Mouse (Mus musculus) kidney, postnatal 0 days (tissue): ENCODE results near the gene Pogk. TPM values are rescaled to one million over a fixed set of nuclear protein-coding genes. Genes with fewer than 3 reads are reported as not detected.

ENCODE experiments used
- ATAC-seq: fragments of 200-750 bp; cut with Nextera tagmentation; replicated peaks from 2 replicates; pipeline ENCODE4 v1.8.0; 2017; ENCODE audit warnings: low read depth, moderate number of reproducible peaks, moderate TSS enrichment, moderate library complexity; ENCODE audit not compliant: low FRiP score
- DNase-seq: peaks from one replicate; pipeline ENCODE4 v3.0.0-alpha.2; 2016; ENCODE audit warnings: low spot score
- H3K27ac ChIP-seq: fragments of 300-500 bp; sonication (generic); 2 replicates; pipeline ENCODE4 v1.5.1; 2014; ENCODE audit warnings: mild to moderate bottlenecking
- H3K27me3 ChIP-seq: fragments of 300-500 bp; sonication (generic); 2 replicates; pipeline ENCODE4 v1.6.1; 2014; ENCODE audit warnings: low read length, mixed read lengths; ENCODE audit not compliant: insufficient read depth
- H3K36me3 ChIP-seq: fragments of 300-500 bp; sonication (generic); 2 replicates; pipeline ENCODE4 v1.6.1; 2014; ENCODE audit warnings: low read length, mixed read lengths; ENCODE audit not compliant: insufficient read depth
- H3K4me1 ChIP-seq: fragments of 300-500 bp; sonication (generic); replicated peaks from 2 replicates; pipeline ENCODE4 v1.6.1; 2014; ENCODE audit warnings: antibody characterized with exemption, low read length, mixed read lengths; ENCODE audit not compliant: insufficient read depth
- H3K4me2 ChIP-seq: fragments of 300-500 bp; sonication (generic); 2 replicates; pipeline ENCODE4 v1.6.1; 2014; ENCODE audit warnings: mild to moderate bottlenecking, low read length, moderate library complexity, mixed read lengths
- H3K4me3 ChIP-seq: fragments of 300-500 bp; sonication (generic); replicated peaks from 2 replicates; pipeline ENCODE4 v1.5.1; 2014; ENCODE audit warnings: low read depth, low read length
- H3K9ac ChIP-seq: fragments of 300-500 bp; sonication (generic); 2 replicates; pipeline ENCODE4 v1.6.1; 2014; ENCODE audit warnings: low read depth, low read length
- H3K9me3 ChIP-seq: fragments of 300-500 bp; sonication (generic); replicated peaks from 2 replicates; pipeline ENCODE4 v1.6.1; 2016; ENCODE audit warnings: low read length, inconsistent platforms, mixed read lengths
- CTCF ChIP-seq: IDR thresholded peaks from 2 replicates; pipeline ENCODE4 v1.5.1; 2016; ENCODE audit warnings: antibody characterized with exemption, low read depth, mild to moderate bottlenecking, moderate library complexity
- WGBS: fragments of 180-500 bp; shearing (Covaris S2); extraction: QIAGEN DNeasy Blood & Tissue Kit; methylation state at CpG from one replicate; pipeline ENCODE4 v1.1.7; 2014; 5-methylcytosine and 5-hydroxymethylcytosine counted together
- polyA plus RNA-seq: library from polyadenylated mRNA; unstranded; fragments of >200 nt; fragmentation: Nextera tagmentation; extraction: Ambion mirVana; gene quantifications from 2 replicates; pipeline ENCODE4 v1.2.1, GENCODE M21; 2015

Pogk gene
- 7.3 and 7.7 TPM in 2 replicates for polyA plus RNA-seq

DNA sequence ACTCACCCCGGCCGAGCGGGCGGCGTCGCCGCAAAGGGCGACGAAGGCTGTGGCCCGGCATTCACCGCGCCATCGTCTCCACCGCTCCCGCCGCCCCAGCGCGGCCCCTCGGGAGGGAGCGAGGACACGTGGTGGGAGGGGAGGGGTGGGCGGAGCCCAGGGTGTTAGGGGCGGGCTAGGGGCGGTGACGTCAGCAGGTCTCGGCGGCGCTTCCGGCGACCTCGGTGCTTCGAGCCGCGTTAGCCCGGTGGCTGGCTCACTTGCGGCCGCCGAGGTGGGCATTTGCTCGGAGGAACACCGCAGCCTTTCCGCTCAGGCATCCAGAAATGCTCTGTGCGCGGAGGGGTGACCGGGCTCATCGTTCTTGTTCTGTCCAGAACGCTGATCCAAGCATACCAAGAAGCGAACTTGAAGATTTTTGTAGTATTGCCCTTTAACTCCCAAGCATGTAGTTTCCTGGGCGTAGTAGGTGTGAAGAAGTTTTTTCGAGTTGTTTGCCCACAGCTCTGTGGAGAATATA lies at the start of gene Pogk:
Pogk (minus strand) TSS at position 163 of the 520 bp plus-strand sequence.
- ATAC-seq = peak; percentile 92
- peak; percentile 87 for DNase-seq
- Histone ChIP-seq H3K36me3 (0 out of 2 replicates have a peak, but pooled peaks cover 3% of the 10 kb centered on the region), H3K9ac (peak within 1 kb of the TSS; percentile 82), H3K27me3 (no peaks in the 10 kb centered on the region), H3K4me2 (peak within 1 kb of the TSS; percentile 90), H3K27ac (peak within 1 kb of the TSS; percentile 81), H3K9me3 (no peaks in the 10 kb centered on the region), H3K4me1 (0 out of 2 replicates have a peak, but pooled peaks cover 3% of the 10 kb centered on the region), H3K4me3 (peak within 1 kb of the TSS; percentile 66)
- no peak for TF ChIP-seq CTCF
- 2% methylated on average over 48 of the region's 49 CpGs for WGBS

DNA sequence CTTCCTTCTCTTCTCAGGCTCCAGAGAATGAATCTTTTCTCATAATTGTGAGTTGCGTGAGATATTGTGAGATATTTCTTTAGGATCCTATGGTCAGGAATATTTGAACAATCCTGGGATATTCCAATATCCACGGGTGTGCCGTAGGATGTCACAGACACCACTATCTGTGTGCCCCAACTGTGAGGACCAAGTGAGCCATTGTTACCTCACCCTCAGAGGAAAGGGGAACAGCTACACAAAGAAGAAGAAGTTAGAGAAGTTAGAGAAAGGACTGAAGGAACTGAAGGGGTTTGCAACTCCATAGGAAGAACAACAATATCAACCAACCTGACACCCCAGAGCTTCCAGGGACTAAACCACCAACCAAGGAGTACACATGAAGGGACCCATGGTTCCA lies 32.3 kb upstream of the Pogk start:
- TF ChIP-seq CTCF = no peak
- Histone ChIP-seq H3K36me3 (no peaks in the 10 kb centered on the region), H3K4me1 (no peaks in the 10 kb centered on the region), H3K4me2 (no peak overlapping the region), H3K9me3 (no peaks in the 10 kb centered on the region), H3K27ac (no peak overlapping the region), H3K9ac (no peak overlapping the region), H3K27me3 (no peaks in the 10 kb centered on the region), H3K4me3 (no peak overlapping the region)
- WGBS = 89% methylated on average over 3 of the region's 3 CpGs
- ATAC-seq (no peak), DNase-seq (no peak)

- Histone ChIP-seq H3K4me1 (no peaks in the 10 kb centered on the region), H3K4me2 (no peak overlapping the region), H3K36me3 (no peaks in the 10 kb centered on the region), H3K9me3 (no peaks in the 10 kb centered on the region), H3K27ac (no peak overlapping the region), H3K27me3 (no peaks in the 10 kb centered on the region), H3K9ac (no peak overlapping the region), H3K4me3 (no peak overlapping the region)
- WGBS = 59% methylated on average over 6 of the region's 6 CpGs
- TF ChIP-seq CTCF = no peak
- DNase-seq (no peak), ATAC-seq (no peak)
Measured at GRCm38 (mm10) chr1:166439426-166439825, 29.8 kb upstream of the Pogk start.

DNA sequence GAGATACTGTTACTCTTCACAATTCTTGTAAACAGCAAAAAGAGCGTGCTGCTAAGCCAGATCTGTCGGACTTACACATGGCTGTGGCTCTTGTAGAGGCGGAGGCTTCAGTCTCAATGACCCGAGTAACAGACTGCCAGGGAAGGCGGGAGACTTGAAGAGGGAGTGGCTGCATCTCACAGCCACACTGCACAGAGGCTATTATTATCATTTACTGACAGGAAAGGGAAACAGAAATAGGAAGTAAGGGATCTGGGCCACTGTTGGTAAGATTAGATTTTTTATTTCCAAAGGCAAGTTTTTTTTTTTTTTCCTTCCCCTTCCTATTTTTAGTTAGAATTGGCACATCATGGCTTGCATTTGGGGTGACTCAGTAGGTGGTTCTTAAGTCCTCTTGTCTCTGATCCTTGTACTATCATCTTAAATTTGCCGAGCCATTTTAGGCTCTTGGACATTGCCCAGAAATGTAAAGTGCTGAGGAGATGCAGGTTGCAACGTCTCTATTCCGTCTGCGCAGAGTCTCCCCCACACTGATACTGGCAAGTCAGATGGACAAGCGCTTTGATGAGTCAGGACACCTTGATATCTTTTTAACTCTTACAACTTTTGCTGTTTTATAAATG lies 20.3 kb upstream of the Pogk start:
- Histone ChIP-seq H3K4me1 (no peaks in the 10 kb centered on the region), H3K27ac (no peak overlapping the region), H3K27me3 (no peaks in the 10 kb centered on the region), H3K9me3 (no peaks in the 10 kb centered on the region), H3K36me3 (no peaks in the 10 kb centered on the region), H3K4me3 (no peak overlapping the region), H3K9ac (no peak overlapping the region), H3K4me2 (peak overlapping the region; percentile 23; the same call in 1 of the 2 replicates)
- ATAC-seq = no peak
- DNase-seq = peak; percentile 60
- 38% methylated on average over 10 of the region's 10 CpGs for WGBS
- no peak for TF ChIP-seq CTCF

DNA sequence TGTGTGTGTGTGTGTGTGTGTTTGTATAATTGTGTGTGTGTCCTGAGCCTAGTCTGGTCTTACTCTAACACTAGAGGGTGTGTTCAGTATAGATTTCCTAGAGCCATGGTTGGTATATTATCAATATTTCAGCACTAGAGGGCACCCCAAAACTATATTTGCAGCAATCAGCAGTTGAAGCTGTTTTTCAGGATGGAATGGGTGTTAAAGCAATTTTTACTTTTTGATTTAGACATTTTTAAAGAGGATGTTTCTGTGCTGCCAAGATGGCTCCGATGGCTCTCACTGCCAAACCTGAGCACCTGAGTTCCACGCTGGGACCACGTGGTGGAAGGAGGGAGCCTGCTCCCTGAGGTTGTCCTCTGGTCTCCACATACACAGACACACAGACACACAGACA lies 19.4 kb upstream of the Pogk start:
- H3K36me3 ChIP-seq = no peaks in the 10 kb centered on the region
- peak; percentile 54 for DNase-seq
- no peak for ATAC-seq
- H3K4me3 ChIP-seq = no peak overlapping the region
- H3K4me1 ChIP-seq = no peaks in the 10 kb centered on the region
- no peak overlapping the region for H3K9ac ChIP-seq
- no peaks in the 10 kb centered on the region for H3K27me3 ChIP-seq
- no peaks in the 10 kb centered on the region for H3K9me3 ChIP-seq
- H3K27ac ChIP-seq = no peak overlapping the region
- 54% methylated on average over 3 of the region's 3 CpGs for WGBS
- no peak overlapping the region for H3K4me2 ChIP-seq
- TF ChIP-seq CTCF = peak; percentile 64

DNA sequence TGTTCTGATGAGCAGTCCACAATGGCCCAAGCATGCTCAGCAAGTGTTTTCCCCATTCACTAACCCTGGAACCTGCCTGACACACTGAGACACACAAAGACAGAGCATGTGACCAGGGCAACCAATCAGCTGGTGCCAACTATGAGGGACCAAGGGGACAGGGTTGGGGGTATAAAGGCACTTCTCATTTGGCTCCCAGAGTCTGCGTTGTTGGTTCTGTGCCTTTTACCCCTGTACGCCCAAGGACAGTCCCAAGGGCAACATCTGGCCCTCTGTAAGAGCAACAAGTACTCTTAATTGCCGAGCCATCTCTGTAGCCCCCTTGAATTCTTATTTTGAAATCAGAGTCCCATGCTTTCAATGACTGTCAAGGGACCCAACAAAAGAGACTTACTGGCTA lies 2.6 kb upstream of the Pogk start:
- no peak for ATAC-seq
- Histone ChIP-seq H3K27ac (no peak overlapping the region), H3K9me3 (no peaks in the 10 kb centered on the region), H3K4me1 (0 out of 2 replicates have a peak, but pooled peaks cover 3% of the 10 kb centered on the region), H3K4me2 (no peak overlapping the region), H3K36me3 (no peaks in the 10 kb centered on the region), H3K27me3 (no peaks in the 10 kb centered on the region), H3K9ac (no peak overlapping the region), H3K4me3 (no peak overlapping the region)
- TF ChIP-seq CTCF = no peak
- WGBS = 99% methylated on average over 3 of the region's 3 CpGs
- no peak for DNase-seq

DNA sequence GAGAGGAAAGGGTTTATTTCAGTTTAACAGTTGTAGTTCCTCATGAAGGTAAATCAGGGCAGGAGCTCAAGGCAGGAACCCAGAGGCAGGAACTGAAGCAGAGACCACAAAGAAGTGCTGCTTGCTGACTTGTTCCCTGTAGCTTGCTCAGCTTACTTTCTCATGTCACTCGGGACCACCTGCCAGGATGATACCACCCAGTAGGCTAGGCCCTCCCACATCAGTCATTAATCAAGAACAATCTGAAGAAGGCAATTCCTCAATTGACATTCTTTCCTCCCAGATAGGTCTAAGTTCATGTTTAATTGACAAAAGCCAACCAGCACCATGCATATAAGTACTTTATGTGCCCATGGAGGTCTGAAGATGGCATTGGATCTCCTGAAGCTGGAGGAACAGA lies 1.9 kb upstream of the Pogk start:
- no peaks in the 10 kb centered on the region for H3K27me3 ChIP-seq
- H3K36me3 ChIP-seq = 0 out of 2 replicates have a peak, but pooled peaks cover 3% of the 10 kb centered on the region
- H3K27ac ChIP-seq = no peak overlapping the region
- TF ChIP-seq CTCF = no peak
- no peak overlapping the region for H3K4me3 ChIP-seq
- no peak for ATAC-seq
- 94% methylated on average over 1 of the region's 1 CpGs for WGBS
- no peak overlapping the region for H3K9ac ChIP-seq
- H3K9me3 ChIP-seq = no peaks in the 10 kb centered on the region
- 0 out of 2 replicates have a peak, but pooled peaks cover 3% of the 10 kb centered on the region for H3K4me1 ChIP-seq
- no peak for DNase-seq
- H3K4me2 ChIP-seq = no peak overlapping the region
